Mouse (Mus musculus) MEL (cell line): Measurements from ENCODE around the gene Vps33a. TPM values are rescaled to one million over a fixed set of nuclear protein-coding genes. Genes with fewer than 3 reads are reported as not detected.

Experiments
- DNase-seq: peaks from one replicate; pipeline ENCODE4 v3.0.0; 2011; ENCODE audit warnings: low read depth, low spot score
- H3K27ac ChIP-seq: 2 replicates; pipeline ENCODE4 v1.5.1; 2012; ENCODE audit warnings: low read depth, mild to moderate bottlenecking, control low read depth, low read length, moderate library complexity; ENCODE audit not compliant: control insufficient read depth
- H3K27me3 ChIP-seq, 2 experiments: fragments of 150-350 bp in 1 of 2; sonication (generic) in 1 of 2; 2 replicates each; pipeline ENCODE4 v1.6.1; 2012; ENCODE audit warnings: low read length in 2 of 2, mild to moderate bottlenecking in 2 of 2, improper control_type of control experiment in 1 of 2, moderate library complexity in 1 of 2; ENCODE audit not compliant: insufficient read depth in 2 of 2, control insufficient read depth in 1 of 2
- H3K36me3 ChIP-seq, 2 experiments: 2 replicates each; pipeline ENCODE4 v1.6.1; 2012 to 2014; ENCODE audit warnings: low read length in 2 of 2, improper control_type of control experiment in 1 of 2, inconsistent platforms in 1 of 2, mild to moderate bottlenecking in 1 of 2; ENCODE audit not compliant: insufficient read depth in 2 of 2, control insufficient read depth in 1 of 2
- H3K4me1 ChIP-seq, 2 experiments: fragments of 150-350 bp in 1 of 2; sonication (generic) in 1 of 2; 2 replicates each; pipeline ENCODE4 v1.6.1; 2012; ENCODE audit warnings: low read length in 2 of 2, improper control_type of control experiment in 1 of 2, mild to moderate bottlenecking in 1 of 2; ENCODE audit not compliant: insufficient read depth in 2 of 2, control insufficient read depth in 1 of 2
- H3K4me3 ChIP-seq, 2 experiments: fragments of 150-350 bp in 1 of 2; sonication (generic) in 1 of 2; 2 replicates each; pipeline ENCODE4 v1.5.1; 2012; ENCODE audit warnings: low read depth in 2 of 2, low read length in 2 of 2, mild to moderate bottlenecking in 2 of 2, moderate library complexity in 2 of 2, control low read depth in 1 of 2, improper control_type of control experiment in 1 of 2; ENCODE audit not compliant: control insufficient read depth in 1 of 2, insufficient read depth in 1 of 2
- H3K79me2 ChIP-seq: 2 replicates; pipeline ENCODE4 v1.6.1; 2012; ENCODE audit warnings: mild to moderate bottlenecking, low read length, moderate library complexity; ENCODE audit not compliant: control insufficient read depth, poor library complexity, insufficient read depth
- H3K9ac ChIP-seq: 2 replicates; pipeline ENCODE4 v1.6.1; 2012; ENCODE audit warnings: low read depth, mild to moderate bottlenecking, control low read depth, low read length, moderate library complexity; ENCODE audit not compliant: control insufficient read depth, poor library complexity, severe bottlenecking
- H3K9me3 ChIP-seq: fragments of 150-350 bp; sonication (generic); replicated peaks from 2 replicates; pipeline ENCODE4 v1.6.1; 2012; ENCODE audit warnings: mild to moderate bottlenecking, low read length, improper control_type of control experiment, moderate library complexity; ENCODE audit not compliant: insufficient read depth
- BHLHE40 ChIP-seq: IDR thresholded peaks from 2 replicates; pipeline ENCODE4 v1.6.1; 2012; ENCODE audit warnings: low read depth, mild to moderate bottlenecking, inconsistent platforms, low read length, improper control_type of control experiment, borderline replicate concordance
- CHD1 ChIP-seq: IDR thresholded peaks from 2 replicates; pipeline ENCODE4 v1.6.1; 2012; ENCODE audit warnings: low read depth, mild to moderate bottlenecking, inconsistent platforms, low read length, improper control_type of control experiment
- CHD2 ChIP-seq: IDR thresholded peaks from 2 replicates; pipeline ENCODE4 v1.6.1; 2011; ENCODE audit warnings: low read length, improper control_type of control experiment
- CTCF ChIP-seq, 3 experiments: IDR thresholded peaks in 2 of 3; conservative IDR thresholded peaks in 1 of 3; 2 replicates each; pipeline ENCODE4 v1.5.1; 2011 to 2012; ENCODE audit warnings: low read length in 3 of 3, low read depth in 2 of 3, mild to moderate bottlenecking in 2 of 3, improper control_type of control experiment in 1 of 3, inconsistent platforms in 1 of 3, mixed read lengths in 1 of 3, moderate library complexity in 1 of 3; ENCODE audit not compliant: control insufficient read depth in 1 of 3, insufficient read depth in 1 of 3, poor library complexity in 1 of 3, severe bottlenecking in 1 of 3
- ETS1 ChIP-seq: IDR thresholded peaks from 2 replicates; pipeline ENCODE4 v1.6.1; 2012; ENCODE audit warnings: low read depth, mild to moderate bottlenecking, inconsistent platforms, low read length, improper control_type of control experiment, moderate library complexity
- GABPA ChIP-seq: IDR thresholded peaks from 2 replicates; pipeline ENCODE4 v1.6.1; 2012; ENCODE audit warnings: low read depth, mild to moderate bottlenecking, inconsistent platforms, low read length, improper control_type of control experiment, moderate library complexity
- GATA1 ChIP-seq: IDR thresholded peaks from 2 replicates; pipeline ENCODE4 v1.6.1; 2011; ENCODE audit warnings: low read depth, low read length, improper control_type of control experiment
- JUND ChIP-seq: IDR thresholded peaks from 2 replicates; pipeline ENCODE4 v1.6.1; 2011; ENCODE audit warnings: low read depth, mild to moderate bottlenecking, improper control_type of control experiment, low read length
- MEF2A ChIP-seq: IDR thresholded peaks from 2 replicates; pipeline ENCODE4 v1.6.1; 2014; ENCODE audit warnings: low read depth, mild to moderate bottlenecking, inconsistent platforms, low read length, improper control_type of control experiment; ENCODE audit not compliant: poor library complexity, insufficient replicate concordance, severe bottlenecking; ENCODE audit errors: extremely low read depth
- MXI1 ChIP-seq: IDR thresholded peaks from 2 replicates; pipeline ENCODE4 v1.6.1; 2011; ENCODE audit warnings: mild to moderate bottlenecking, low read depth, low read length, improper control_type of control experiment
- MYB ChIP-seq: IDR thresholded peaks from 2 replicates; pipeline ENCODE4 v1.6.1; 2011; ENCODE audit warnings: mild to moderate bottlenecking, low read depth, low read length, improper control_type of control experiment
- MYC ChIP-seq: IDR thresholded peaks from 2 replicates; pipeline ENCODE4 v1.6.1; 2011; ENCODE audit warnings: low read depth, mild to moderate bottlenecking, low read length, improper control_type of control experiment, moderate library complexity
- NELFE ChIP-seq: IDR thresholded peaks from 2 replicates; pipeline ENCODE4 v1.6.1; 2011; ENCODE audit warnings: low read depth, low read length, improper control_type of control experiment
- NRF1 ChIP-seq: IDR thresholded peaks from 2 replicates; pipeline ENCODE4 v1.6.1; 2014; ENCODE audit warnings: low read depth, mild to moderate bottlenecking, inconsistent platforms, low read length, improper control_type of control experiment, moderate library complexity; ENCODE audit not compliant: poor library complexity, insufficient read depth, severe bottlenecking
- POLR2AphosphoS2 ChIP-seq: IDR thresholded peaks from 2 replicates; pipeline ENCODE4 v1.6.1; 2011; ENCODE audit warnings: low read length, improper control_type of control experiment
- RCOR1 ChIP-seq: IDR thresholded peaks from 2 replicates; pipeline ENCODE4 v1.6.1; 2012; ENCODE audit warnings: low read depth, mild to moderate bottlenecking, inconsistent platforms, low read length, improper control_type of control experiment
- SIN3A ChIP-seq: IDR thresholded peaks from 2 replicates; pipeline ENCODE4 v1.6.1; 2012; ENCODE audit warnings: low read length, improper control_type of control experiment, inconsistent platforms
- TBP ChIP-seq: IDR thresholded peaks from 2 replicates; pipeline ENCODE4 v1.8.0; 2011; ENCODE audit warnings: low read depth, low read length, improper control_type of control experiment
- TCF12 ChIP-seq: IDR thresholded peaks from 2 replicates; pipeline ENCODE4 v1.6.1; 2014; ENCODE audit warnings: low read depth, mild to moderate bottlenecking, inconsistent platforms, low read length, improper control_type of control experiment, moderate library complexity
- USF2 ChIP-seq, 2 experiments: IDR thresholded peaks; 2 replicates each; pipeline ENCODE4 v1.6.1; 2011 to 2012; ENCODE audit warnings: improper control_type of control experiment in 2 of 2, low read length in 2 of 2, borderline replicate concordance in 1 of 2, inconsistent platforms in 1 of 2, low read depth in 1 of 2, mild to moderate bottlenecking in 1 of 2; ENCODE audit not compliant: insufficient read depth in 1 of 2
- ZC3H11A ChIP-seq: IDR thresholded peaks from 2 replicates; pipeline ENCODE4 v1.6.1; 2012; ENCODE audit warnings: low read depth, mild to moderate bottlenecking, inconsistent platforms, low read length, improper control_type of control experiment
- ZNF384 ChIP-seq: IDR thresholded peaks from 2 replicates; pipeline ENCODE4 v1.6.1; 2012; ENCODE audit warnings: low read depth, mild to moderate bottlenecking, inconsistent platforms, low read length, improper control_type of control experiment
- polyA plus RNA-seq, 2 experiments: library from polyadenylated mRNA; stranded (reverse) in 1 of 2; unstranded in 1 of 2; fragments of >175 nt in 1 of 2; fragments of >200 nt in 1 of 2; gene quantifications; 2 replicates each; pipeline versions ENCODE4 v1.2.1 to v1.2.4; 2012; ENCODE audit warnings: low replicate concordance in 2 of 2, low read depth in 1 of 2; ENCODE audit not compliant: insufficient read length in 2 of 2, insufficient read depth in 1 of 2, missing spikeins in 1 of 2
- total RNA-seq: library from RNA; depleted of rRNA; stranded (reverse); fragments of 300-350 nt; gene quantifications from 2 replicates; pipeline ENCODE4 v1.2.3, GENCODE M21; 2012

Vps33a gene
- total and polyA plus RNA-seq, 3 experiments, result 21.4 to 23.9 TPM; not detected in 1

GRCm38 (mm10) chr5:123523692-123524392, 49.0 kb downstream of the Vps33a start, which contains the start of gene Diablo (continued):
- TF ChIP-seq GATA1 (no peak), POLR2AphosphoS2 (peak; percentile 96), TCF12 (peak; percentile 43; the same call in 1 of the 2 replicates), SIN3A (peak; percentile 84; the same call in 1 of the 2 replicates)
- TF ChIP-seq, all 39 proteins: peak for 16

DNA sequence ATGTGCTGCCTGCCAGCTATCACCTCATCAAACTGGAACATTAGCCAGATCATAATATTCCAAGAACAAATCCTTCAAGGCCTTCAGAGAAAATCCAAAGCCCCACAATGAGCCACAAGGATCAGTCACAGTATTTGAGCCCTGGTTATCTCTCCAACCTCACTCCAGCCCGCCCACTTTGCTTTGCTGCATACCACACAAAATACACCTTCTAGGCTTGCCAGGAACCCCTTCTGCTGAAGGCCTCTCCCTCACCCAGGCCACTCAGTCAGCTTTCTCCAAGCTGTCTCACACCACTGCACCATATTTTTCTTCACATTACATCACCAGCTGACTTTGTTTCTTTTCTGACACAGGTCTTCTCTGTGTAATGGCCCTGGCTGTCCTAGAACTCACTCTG, 50.7 kb downstream of the Vps33a start:
- H3K27ac ChIP-seq, result no peak overlapping the region
- DNase-seq, result no peak

DNA sequence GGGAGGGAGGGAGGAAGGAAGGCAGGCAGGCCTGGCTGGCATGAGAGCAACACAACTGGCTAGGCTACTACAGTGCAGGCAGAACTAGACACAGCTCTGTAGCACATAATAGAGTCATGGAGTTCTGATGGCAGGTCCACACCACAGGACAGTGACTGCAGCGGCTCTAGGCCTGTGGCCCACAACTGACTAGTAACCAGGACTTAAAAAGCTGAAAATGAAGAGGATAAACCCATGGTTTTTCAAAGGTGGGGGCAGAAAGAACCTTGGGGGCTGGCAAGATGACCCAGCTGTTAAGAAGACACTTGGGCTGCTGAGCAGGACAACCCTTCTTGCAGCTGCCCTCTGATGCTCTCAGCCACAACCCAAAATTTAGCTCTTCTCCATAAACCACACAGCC, 51.2 kb downstream of the Vps33a start:
- no peak overlapping the region for H3K4me3 ChIP-seq
- TF ChIP-seq NRF1, result no peak
- no peak for TF ChIP-seq ETS1
- TF ChIP-seq RCOR1, result no peak
- TF ChIP-seq USF2 (IDR thresholded peaks at IDR 0.05; ENCODE audit: borderline replicate concordance in 1 of 2, insufficient read depth in 1 of 2, low read depth in 1 of 2, low read length in 2 of 2), result no peak
- TF ChIP-seq ZC3H11A, result no peak
- no peak for TF ChIP-seq ZNF384
- no peak for TF ChIP-seq CTCF (IDR thresholded peaks at IDR 0.05 in 2 of 3, conservative IDR thresholded peaks at IDR 0.05 in 1 of 3; ENCODE audit: control insufficient read depth in 1 of 3, insufficient read depth in 1 of 3, low read depth in 2 of 3, low read length in 3 of 3, poor library complexity in 1 of 3, severe bottlenecking in 1 of 3)
- TF ChIP-seq JUND, result no peak
- TF ChIP-seq NELFE, result no peak

More for the DNA sequence above, 50.7 kb downstream of the Vps33a start:
- no peaks in the 10 kb centered on the region for H3K9me3 ChIP-seq
- TF ChIP-seq CTCF (IDR thresholded peaks at IDR 0.05 in 2 of 3, conservative IDR thresholded peaks at IDR 0.05 in 1 of 3; ENCODE audit: control insufficient read depth in 1 of 3, insufficient read depth in 1 of 3, low read depth in 2 of 3, low read length in 3 of 3, poor library complexity in 1 of 3, severe bottlenecking in 1 of 3) (no peak), TBP (no peak), MYB (no peak), BHLHE40 (no peak), JUND (no peak), MYC (no peak), RCOR1 (no peak), USF2 (IDR thresholded peaks at IDR 0.05; ENCODE audit: borderline replicate concordance in 1 of 2, insufficient read depth in 1 of 2, low read depth in 1 of 2, low read length in 2 of 2) (no peak), ETS1 (no peak), MEF2A (no peak), ZC3H11A (no peak), MXI1 (no peak), GABPA (no peak), ZNF384 (no peak), GATA1 (no peak), CHD2 (no peak), CHD1 (no peak), TCF12 (no peak)
- TF ChIP-seq, all 39 proteins: peak for 0
- Histone ChIP-seq H3K27me3 (no peaks in the 10 kb centered on the region), H3K4me3 (no peak overlapping the region), H3K4me1 (peaks cover 3 to 10% of the 10 kb centered on the region in 2 experiments; a peak in 3 of 4 replicates), H3K79me2 (peaks cover 6% of the 10 kb centered on the region), H3K9ac (no peak overlapping the region), H3K36me3 (peaks cover 4% of the 10 kb centered on the region in 2 experiments)

More for the DNA sequence above, 51.2 kb downstream of the Vps33a start:
- Histone ChIP-seq H3K4me1 (peaks cover 3 to 10% of the 10 kb centered on the region in 2 experiments; a peak in 3 of 4 replicates), H3K27me3 (no peaks in the 10 kb centered on the region), H3K9me3 (no peaks in the 10 kb centered on the region), H3K27ac (no peak overlapping the region), H3K9ac (no peak overlapping the region), H3K79me2 (peaks cover 6% of the 10 kb centered on the region), H3K36me3 (peaks cover 4% of the 10 kb centered on the region in 2 experiments)
- DNase-seq, result no peak
